13 mouse cellular contexts compared by ENCODE assay signal in the genomic region with DNA sequence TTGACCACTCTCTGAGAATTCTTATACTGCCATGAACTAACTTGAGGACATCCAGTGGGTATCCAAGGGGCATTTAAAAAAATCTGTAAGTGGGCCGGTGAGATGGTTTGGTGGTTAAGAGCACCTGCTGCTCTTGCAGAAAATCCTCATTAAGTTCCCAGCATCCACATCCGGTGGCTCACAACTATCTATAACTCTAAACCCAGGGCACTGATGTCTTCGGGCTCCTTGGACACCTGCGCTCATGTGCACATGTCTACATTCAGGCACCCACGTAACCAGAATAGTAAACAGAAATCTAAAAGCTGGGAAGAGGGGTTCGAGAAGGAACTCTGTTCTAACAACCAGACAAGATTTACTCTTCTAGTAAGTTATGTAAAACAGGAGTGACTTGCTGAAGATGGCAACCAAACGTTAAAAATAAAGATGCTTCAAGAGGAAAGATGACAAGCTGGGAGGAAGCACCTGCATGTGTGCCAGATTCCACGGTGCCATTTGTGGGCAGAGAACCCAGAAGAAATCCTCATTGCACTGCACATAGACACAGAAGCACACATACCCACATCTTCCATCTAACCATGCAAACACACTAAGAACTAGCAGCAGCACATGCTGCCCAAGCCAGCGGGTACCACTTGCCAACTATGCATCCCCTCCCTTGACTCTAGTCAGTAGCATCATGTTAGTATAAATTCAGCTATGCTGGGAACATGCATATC.
A peak's percentile ranks its signal among the peaks of the same experiment; 100 is the strongest.
DNase-seq lines count a peak whose midpoint lies in the region; ATAC-seq and TF ChIP-seq lines count a peak whose summit lies in the region.
"Had no signal": no experiment of that assay in that cellular context is flagged by ENCODE, and none has a peak within 500 bp of the region (broad histone marks: within the 10 kb centered on the region; RNA-seq: fewer than 3 reads in every experiment).

No protein-coding gene starts in this region.

- no peak overlapping the region for H3K4me2 ChIP-seq in heart, embryonic 14.5 days (ENCODE audit: low read length)
- H3K4me2 ChIP-seq: forebrain, embryonic 12.5 days had no signal

- no peak for DNase-seq in heart, postnatal 25 days (ENCODE audit: low spot score)
- DNase-seq in spleen, adult 2 months (ENCODE audit: low read depth in 1 of 2, low spot score in 2 of 2) = no peak
- DNase-seq in spleen, postnatal 4 days (ENCODE audit: low spot score in 2 of 2) = no peak
- peak; percentile 51 for DNase-seq in right cerebral cortex, postnatal 25 days
- no peak for DNase-seq in urinary bladder, postnatal 10 days (ENCODE audit: low spot score)
- no peak for DNase-seq in retina, postnatal 1 day
- DNase-seq: cerebellum, adult 2 months; layer of hippocampus, adult 9-11 months; lung, adult 18-20 months had no signal

- intact Hi-C loops in heart, postnatal 25 days (cut with DNase I) = loop anchor here (2.0 kb wide), 1 partner anchor 15 kb away; no protein-coding TSS in a partner anchor

- no peak overlapping the region for H3K9ac ChIP-seq in heart, embryonic 14.5 days (ENCODE audit: low read length)
- H3K9ac ChIP-seq: forebrain, embryonic 12.5 days had no signal

- TF ChIP-seq POLR2A in spleen, adult 2 months (IDR thresholded peaks at IDR 0.05; ENCODE audit: low read depth, low read length) = no peak

- H3K27ac ChIP-seq in heart, embryonic 14.5 days (replicated peaks in 1 of 2; ENCODE audit: control insufficient read depth in 1 of 2, insufficient read depth in 1 of 2, low read depth in 2 of 2, low read length in 2 of 2) = peak overlapping the region; percentile 62 to 64
- peak overlapping the region; percentile 3; the same call in 1 of the 2 replicates for H3K27ac ChIP-seq in spleen, adult 2 months (ENCODE audit: insufficient read depth, low read length)
- H3K27ac ChIP-seq: forebrain, embryonic 12.5 days; stomach, postnatal 0 days had no signal

- peaks cover 38 to 65% of the 10 kb centered on the region in 2 experiments for H3K4me1 ChIP-seq in heart, embryonic 14.5 days (ENCODE audit: control insufficient read depth in 2 of 2, insufficient read depth in 2 of 2, low read length in 2 of 2)
- H3K4me1 ChIP-seq in spleen, adult 2 months (ENCODE audit: control insufficient read depth, insufficient read depth, insufficient read length) = peaks cover 42% of the 10 kb centered on the region

- H3K36me3 ChIP-seq in heart, embryonic 14.5 days (ENCODE audit: control insufficient read depth, insufficient read depth, low read length) = peaks cover 19% of the 10 kb centered on the region
- no peaks in the 10 kb centered on the region for H3K36me3 ChIP-seq in spleen, adult 2 months (ENCODE audit: control insufficient read depth, insufficient read depth, low read length)

- WGBS in heart, embryonic 14.5 days = 82% methylated on average over 9 of the region's 9 CpGs
- 28% methylated on average over 9 of the region's 9 CpGs for WGBS in spleen, adult 2 months

- TF ChIP-seq CTCF in spleen, adult 2 months (IDR thresholded peaks at IDR 0.05; ENCODE audit: extremely low read depth, insufficient read depth, insufficient read length, insufficient replicate concordance) = no peak

- no peak for ATAC-seq in heart, embryonic 14.5 days (ENCODE audit: insufficient number of reproducible peaks, insufficient read depth, low FRiP score, low read depth)

- H3K4me3 ChIP-seq in heart, embryonic 14.5 days (ENCODE audit: control insufficient read depth in 1 of 2, insufficient read depth in 1 of 2, low read depth in 1 of 2, low read length in 2 of 2) = no peak overlapping the region
- no peak overlapping the region for H3K4me3 ChIP-seq in spleen, adult 2 months (ENCODE audit: extremely low read depth, insufficient read depth, insufficient read length)
- H3K4me3 ChIP-seq: forebrain, embryonic 12.5 days; myocyte had no signal

- no peaks in the 10 kb centered on the region for H3K9me3 ChIP-seq in heart, embryonic 14.5 days (ENCODE audit: control insufficient read depth, low read length)
- H3K9me3 ChIP-seq: forebrain, embryonic 12.5 days had no signal

- no peaks in the 10 kb centered on the region for H3K27me3 ChIP-seq in heart, embryonic 14.5 days (ENCODE audit: control insufficient read depth, insufficient read depth, low read length)
- H3K27me3 ChIP-seq in spleen, adult 2 months (ENCODE audit: control insufficient read depth, insufficient read depth, low read length) = no peaks in the 10 kb centered on the region
- H3K27me3 ChIP-seq: forebrain, embryonic 12.5 days had no signal
